Mouse (Mus musculus) olfactory bulb, adult 2 months (tissue): ENCODE data around the gene 0610012G03Rik. TPM values are rescaled to one million over a fixed set of nuclear protein-coding genes. Genes with fewer than 3 reads are reported as not detected.
A peak's percentile ranks its signal among the peaks of the same experiment; 100 is the strongest.

Source experiments
- H3K27ac ChIP-seq: fragments of 200-500 bp; 2 replicates; pipeline ENCODE4 v1.5.1; 2012; ENCODE audit warnings: low read depth, low read length; ENCODE audit not compliant: insufficient read depth
- H3K4me1 ChIP-seq: fragments of 200-500 bp; 2 replicates; pipeline ENCODE4 v1.6.1; 2012; ENCODE audit warnings: low read length; ENCODE audit not compliant: control insufficient read depth, insufficient read depth
- H3K4me3 ChIP-seq: fragments of 200-500 bp; 2 replicates; pipeline ENCODE4 v1.5.1; 2012; ENCODE audit warnings: mild to moderate bottlenecking, low read depth, low read length, moderate library complexity; ENCODE audit not compliant: insufficient read depth
- CTCF ChIP-seq: fragments of 200-500 bp; IDR thresholded peaks from 2 replicates; pipeline ENCODE4 v1.5.1; 2012; ENCODE audit warnings: low read depth, mild to moderate bottlenecking, low read length, moderate library complexity; ENCODE audit not compliant: insufficient read depth
- POLR2A ChIP-seq: fragments of 200-500 bp; IDR thresholded peaks from 2 replicates; pipeline ENCODE4 v1.6.1; 2012; ENCODE audit warnings: mild to moderate bottlenecking, low read depth, low read length, moderate library complexity; ENCODE audit not compliant: insufficient read depth
- WGBS: fragments of 180-500 bp; shearing (Covaris S2); methylation state at CpG from one replicate; pipeline ENCODE4 v1.1.7; 2018; 5-methylcytosine and 5-hydroxymethylcytosine counted together
- polyA plus RNA-seq: library from polyadenylated mRNA; stranded (reverse); fragments of >200 nt; gene quantifications from 2 replicates; pipeline ENCODE4 v1.2.4, GENCODE M21; 2012; ENCODE audit warnings: low replicate concordance; ENCODE audit not compliant: missing spikeins, insufficient read depth, insufficient read length

Gene 0610012G03Rik
- polyA plus RNA-seq, 1 experiment, result not detected

DNA sequence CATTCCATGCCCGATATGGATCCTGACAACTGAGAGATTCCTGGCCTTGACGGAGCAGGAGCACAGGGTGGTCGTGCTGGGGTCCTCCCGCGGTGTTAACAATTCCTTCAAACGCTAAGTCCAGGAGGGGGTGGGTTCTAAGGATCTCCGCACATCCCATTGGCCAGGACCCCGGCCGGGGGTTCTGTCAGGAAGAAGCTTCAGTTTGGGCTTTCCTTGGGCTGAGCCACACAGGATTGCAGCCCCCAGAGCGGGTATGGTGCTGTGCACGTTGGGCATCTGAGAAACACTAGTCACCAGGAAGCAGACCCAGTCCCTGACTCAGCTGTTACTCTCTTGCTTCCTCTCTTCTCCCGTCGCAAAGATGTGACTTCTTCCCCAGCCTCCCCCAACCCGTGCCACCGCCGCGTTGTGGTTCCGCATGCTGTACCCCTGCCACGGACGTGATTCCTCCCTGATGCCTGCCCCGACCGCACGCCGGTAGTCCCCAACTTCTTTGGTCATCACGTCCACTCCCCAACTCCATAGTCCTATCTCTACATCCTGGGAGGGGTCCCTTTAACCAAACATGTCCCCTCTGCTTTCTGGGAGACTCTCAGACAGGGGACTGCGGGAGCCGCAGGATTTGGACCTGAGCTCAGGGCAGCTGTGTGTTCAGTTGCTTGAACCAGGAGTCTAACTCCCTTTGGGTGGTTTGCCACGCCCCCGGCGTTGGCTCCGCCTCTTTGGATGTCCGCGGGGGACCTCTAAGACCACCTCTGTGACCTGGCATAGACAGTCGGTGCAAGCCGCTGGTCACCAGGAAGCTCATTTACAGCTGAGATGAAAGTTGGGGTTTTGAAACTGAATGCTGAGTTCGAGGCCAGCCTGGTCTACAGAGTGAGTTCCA, 13.0 kb downstream of the 0610012G03Rik start:
- WGBS, result 8% methylated on average over 36 of the region's 36 CpGs
- Histone ChIP-seq H3K4me1 (peaks cover 26% of the 10 kb centered on the region), H3K27ac (no peak overlapping the region; the same call in 1 of the 2 replicates), H3K4me3 (peak overlapping the region; percentile 47)
- TF ChIP-seq POLR2A (no peak), CTCF (no peak)

DNA sequence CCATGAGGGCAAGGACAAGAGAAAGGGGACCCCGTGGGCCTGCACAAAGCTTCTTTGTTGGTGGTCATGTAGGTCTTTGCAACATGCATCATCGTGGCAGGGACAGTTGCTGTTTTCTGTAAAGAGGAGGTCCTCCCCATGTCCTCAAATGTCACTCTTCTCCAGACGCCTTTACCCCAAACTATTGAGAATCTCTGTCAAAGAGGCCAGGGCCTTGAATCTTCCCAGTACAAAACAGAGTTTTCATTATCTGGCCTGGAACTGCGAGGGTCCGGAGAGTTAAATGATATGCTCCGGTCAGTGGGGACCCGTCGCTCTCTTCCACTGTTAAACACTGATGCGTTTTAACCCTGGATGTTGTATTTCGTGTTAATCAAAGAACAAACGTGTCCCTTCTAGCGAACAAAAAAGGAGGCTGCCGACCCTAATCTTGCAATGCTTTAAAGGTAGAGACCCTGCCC, 13.7 kb downstream of the 0610012G03Rik start:
- H3K4me1 ChIP-seq, result peaks cover 26% of the 10 kb centered on the region
- 47% methylated on average over 13 of the region's 13 CpGs for WGBS
- no peak overlapping the region for H3K27ac ChIP-seq
- no peak for TF ChIP-seq POLR2A
- peak overlapping the region; percentile 47; the same call in 1 of the 2 replicates for H3K4me3 ChIP-seq

DNA sequence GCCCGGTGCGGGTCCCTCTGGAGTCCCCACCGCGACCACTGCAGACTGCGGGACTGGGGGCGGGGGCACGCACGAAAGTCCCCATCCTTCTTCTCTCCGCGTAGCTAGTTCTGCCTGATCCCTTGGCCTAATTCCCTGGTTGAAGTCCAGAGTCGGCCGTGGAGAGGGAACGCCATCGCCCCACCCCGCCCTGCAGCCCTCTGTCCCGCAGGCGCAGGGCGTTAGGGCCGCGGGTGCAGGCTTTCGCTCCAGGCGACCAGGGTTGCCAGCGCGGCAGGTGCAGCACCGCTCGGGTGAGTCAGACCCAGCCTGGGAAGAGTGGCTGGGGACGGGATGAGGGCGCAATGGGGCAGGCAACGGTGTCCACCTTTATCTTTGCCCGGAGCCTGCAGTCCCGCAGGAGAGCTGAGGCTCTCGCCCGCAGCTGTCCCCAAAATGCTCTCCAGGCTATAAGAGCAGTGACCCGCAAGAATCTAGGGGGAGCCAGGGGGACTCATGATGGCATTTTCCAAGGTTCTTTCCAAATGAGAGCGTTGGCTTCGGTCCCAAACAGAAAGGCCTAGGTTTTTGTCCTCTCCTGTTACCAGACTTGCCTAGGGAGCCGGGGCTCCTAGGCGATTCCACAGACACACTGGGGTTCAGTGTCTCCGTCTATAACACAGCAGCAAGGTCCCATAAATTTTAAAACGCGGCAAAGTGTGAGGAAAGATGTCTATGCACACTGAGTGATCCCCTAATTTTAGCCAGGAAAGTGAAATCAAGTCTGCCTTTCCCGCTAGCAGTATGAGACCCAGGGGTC, 14.3 kb downstream of the 0610012G03Rik start, which contains the start of gene Pigz:
TSS of gene Pigz (plus strand) at position 101 of the 799 bp plus-strand sequence.
- Histone ChIP-seq H3K4me3 (peak within 1 kb of the TSS; percentile 52), H3K4me1 (peaks cover 26% of the 10 kb centered on the region), H3K27ac (peak within 1 kb of the TSS; percentile 86)
- 10% methylated on average over 42 of the region's 42 CpGs for WGBS
- TF ChIP-seq POLR2A (no peak), CTCF (no peak)

- H3K4me1 ChIP-seq, result peaks cover 26% of the 10 kb centered on the region
- TF ChIP-seq POLR2A (peak; percentile 89), CTCF (peak; percentile 84)
- WGBS, result under 1% methylated on average over 50 of the region's 50 CpGs
Observed at GRCm38 (mm10) chr16:31932840-31933697, 15.2 kb downstream of the 0610012G03Rik start.

GRCm38 (mm10) chr16:31932255-31932654, 16.0 kb downstream of the 0610012G03Rik start:
- Histone ChIP-seq H3K27ac (0 out of 2 replicates have a peak overlapping the region, but pooled peaks have one; percentile 5), H3K4me1 (peaks cover 26% of the 10 kb centered on the region), H3K4me3 (no peak overlapping the region)
- 44% methylated on average over 5 of the region's 5 CpGs for WGBS
- TF ChIP-seq CTCF (no peak), POLR2A (no peak)

More at GRCm38 (mm10) chr16:31932840-31933697, 15.2 kb downstream of the 0610012G03Rik start:
- Histone ChIP-seq H3K27ac (peak overlapping the region; percentile 86), H3K4me3 (peak overlapping the region; percentile 52)

DNA sequence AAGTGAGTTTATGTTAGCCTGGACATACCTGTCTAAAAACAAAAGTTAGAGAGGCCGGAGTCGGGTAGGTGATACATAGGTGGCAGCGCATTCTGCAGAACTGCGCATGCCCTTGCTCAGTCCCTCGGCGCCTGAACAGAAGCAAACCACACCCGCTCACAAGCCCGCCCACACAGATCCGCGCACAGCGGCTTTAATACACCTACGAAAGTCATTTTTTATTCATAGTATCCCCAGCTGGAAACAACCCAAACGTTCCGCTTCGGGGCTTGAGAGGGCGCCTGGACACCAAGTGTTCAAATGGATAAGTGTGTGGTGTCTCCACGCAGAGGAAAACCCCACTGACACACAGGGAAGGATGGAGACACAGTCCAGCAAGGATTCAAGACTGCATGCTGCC, 17.0 kb downstream of the 0610012G03Rik start:
- WGBS, result 63% methylated on average over 17 of the region's 17 CpGs
- H3K4me3 ChIP-seq, result no peak overlapping the region
- H3K27ac ChIP-seq, result no peak overlapping the region
- H3K4me1 ChIP-seq, result peaks cover 26% of the 10 kb centered on the region
- TF ChIP-seq POLR2A (no peak), CTCF (no peak)

DNA sequence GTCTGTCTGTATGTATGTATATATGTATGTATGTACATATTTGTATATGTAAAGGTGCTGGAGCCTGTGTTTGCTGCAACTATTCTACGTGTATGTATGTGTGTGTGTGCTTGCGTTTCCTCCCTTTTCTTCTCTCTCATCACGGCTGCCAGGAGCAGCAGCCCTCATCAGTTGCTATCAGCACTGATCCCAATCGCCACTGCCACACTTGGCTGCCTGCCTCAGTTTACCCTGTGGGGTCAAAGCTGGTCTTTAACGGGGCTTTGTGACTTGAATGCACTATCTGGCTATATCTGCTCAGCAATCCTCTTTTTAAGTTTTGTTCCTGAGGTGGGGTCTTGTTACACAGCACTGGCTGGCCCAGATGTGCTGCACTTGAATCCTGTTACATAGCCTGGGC, 20.9 kb downstream of the 0610012G03Rik start:
- no peak for TF ChIP-seq CTCF
- no peak for TF ChIP-seq POLR2A
- H3K27ac ChIP-seq, result no peak overlapping the region
- no peaks in the 10 kb centered on the region for H3K4me1 ChIP-seq
- 86% methylated on average over 5 of the region's 5 CpGs for WGBS
- H3K4me3 ChIP-seq, result no peak overlapping the region

- WGBS, result 88% methylated on average over 13 of the region's 13 CpGs
- no peak overlapping the region for H3K4me3 ChIP-seq
- H3K27ac ChIP-seq, result no peak overlapping the region
- H3K4me1 ChIP-seq, result no peaks in the 10 kb centered on the region
- TF ChIP-seq POLR2A, result no peak
Observed at GRCm38 (mm10) chr16:31926547-31927182, 21.6 kb downstream of the 0610012G03Rik start.
